Mouse (Mus musculus) kidney, adult 18-20 months (tissue): ENCODE measurements around the gene Mgat5.

ENCODE experiments used
- DNase-seq: peaks from one replicate; pipeline ENCODE4 v3.0.0; 2021

Gene Mgat5

GRCm38 (mm10) chr1:127396569-127397349 lies 191.9 kb downstream of the Mgat5 start:
- DNase-seq = peak; percentile 18

- peak; percentile 79 for DNase-seq
These were observed 192.6 kb downstream of the Mgat5 start for GRCm38 (mm10) chr1:127397396-127397795.

- DNase-seq = peak; percentile 51
These were observed 193.4 kb downstream of the Mgat5 start for GRCm38 (mm10) chr1:127398186-127398585.

DNA sequence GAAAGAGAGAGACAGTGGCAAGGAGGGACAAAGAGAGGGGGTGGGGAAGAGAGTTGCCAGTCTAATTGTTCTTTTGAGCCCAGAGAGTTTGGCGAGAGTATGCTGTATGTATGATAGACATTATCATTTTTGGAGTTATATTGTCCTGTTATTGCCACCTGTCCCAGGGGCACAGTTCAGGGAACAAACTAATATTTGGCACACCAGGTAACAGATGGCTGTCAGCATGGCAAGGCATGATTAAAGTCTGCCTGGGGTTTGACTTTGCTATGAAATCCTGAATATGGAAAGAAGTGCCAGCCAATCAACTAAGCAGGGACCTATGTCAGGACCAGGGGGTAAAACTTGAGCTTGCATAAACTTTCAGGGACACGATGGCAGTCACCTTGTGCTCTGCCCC lies 195.4 kb downstream of the Mgat5 start:
- DNase-seq = no peak

GRCm38 (mm10) chr1:127400666-127401065 lies 195.9 kb downstream of the Mgat5 start:
- DNase-seq = no peak

DNA sequence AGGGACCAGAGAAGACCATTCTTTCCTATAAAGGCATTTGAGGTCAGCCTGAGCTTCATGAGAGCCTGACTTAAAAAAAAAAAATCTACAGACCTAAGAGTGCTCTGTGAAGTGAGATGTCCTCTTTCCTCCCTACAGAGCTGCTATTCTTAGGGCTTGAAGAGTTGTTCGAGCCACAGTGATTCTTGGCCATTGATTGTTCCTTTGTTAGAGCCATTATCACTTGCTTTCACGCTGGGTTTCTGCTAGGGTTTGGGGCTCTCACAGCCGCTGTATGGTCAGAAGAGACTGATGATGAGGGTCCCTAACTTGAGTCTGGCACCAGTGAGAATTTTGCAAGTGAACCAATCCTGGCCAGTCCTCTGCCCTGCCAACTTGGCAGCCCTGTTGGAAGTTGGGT lies 199.8 kb downstream of the Mgat5 start:
- DNase-seq = no peak

DNA sequence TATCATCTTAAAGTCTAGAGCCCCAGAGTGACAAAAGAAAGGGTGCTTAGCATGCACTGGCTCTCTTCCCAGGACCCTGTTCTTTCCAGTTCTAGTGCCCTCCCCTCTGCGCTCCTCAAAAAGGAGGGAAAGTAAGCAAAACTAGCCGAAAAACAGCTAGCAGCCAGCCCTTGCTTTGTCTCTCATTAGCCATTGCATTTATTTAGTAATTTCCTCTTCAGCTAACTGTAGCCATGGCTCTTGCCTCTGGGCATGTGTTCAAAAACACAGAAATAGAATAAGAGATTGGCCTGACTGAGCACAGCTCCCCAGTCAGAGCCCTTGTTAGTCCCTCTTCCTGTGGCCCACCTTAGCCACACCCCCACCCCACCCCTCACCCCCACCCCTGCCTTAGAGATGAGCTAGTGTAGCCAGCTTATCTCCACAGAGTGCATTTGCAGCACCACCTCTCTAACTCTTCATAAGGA lies 204.2 kb downstream of the Mgat5 start:
- DNase-seq = no peak

GRCm38 (mm10) chr1:127409512-127409911 lies 204.7 kb downstream of the Mgat5 start:
- peak; percentile 41 for DNase-seq

DNA sequence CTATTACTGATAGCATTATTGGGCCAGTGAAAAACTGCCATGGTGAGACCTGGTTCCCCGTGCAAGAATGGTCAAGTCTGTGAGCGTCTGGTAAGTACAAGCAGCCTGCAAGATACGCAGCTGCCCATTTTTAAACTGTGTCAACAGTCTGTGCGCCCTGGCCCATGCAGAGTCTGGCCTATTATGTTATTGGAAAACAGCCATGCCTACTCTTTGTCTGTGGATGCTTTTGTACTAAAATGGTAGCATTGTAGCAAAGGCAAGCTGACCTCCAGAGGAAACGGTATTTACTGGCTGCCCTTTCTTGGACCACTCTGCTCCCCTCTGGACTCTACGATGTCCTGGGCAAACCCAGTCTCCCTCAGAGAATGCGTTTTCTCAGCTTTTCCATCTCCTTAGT lies 209.7 kb downstream of the Mgat5 start:
- no peak for DNase-seq

DNA sequence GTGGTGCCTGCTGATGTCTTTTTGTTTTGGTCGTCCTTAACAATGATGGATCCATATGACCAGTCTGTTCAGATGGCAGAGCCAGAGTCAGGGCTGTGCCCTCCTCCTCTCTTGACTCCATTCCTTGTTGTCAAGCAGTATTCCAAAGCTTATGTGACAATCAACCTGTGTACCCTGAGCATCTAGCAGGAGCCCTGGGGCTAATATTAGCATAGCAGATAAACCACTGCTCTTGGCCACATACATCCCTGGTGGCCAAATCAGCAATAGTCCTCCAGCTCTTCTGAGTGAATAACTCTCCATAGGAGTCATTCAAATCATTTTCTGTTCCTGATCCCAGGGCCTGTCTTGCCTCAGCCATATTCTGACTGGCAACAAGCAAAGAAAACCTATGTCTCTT lies 211.1 kb downstream of the Mgat5 start:
- no peak for DNase-seq

GRCm38 (mm10) chr1:127416971-127417370 lies 212.2 kb downstream of the Mgat5 start:
- no peak for DNase-seq

GRCm38 (mm10) chr1:127418916-127419575 lies 214.2 kb downstream of the Mgat5 start:
- DNase-seq = peak; percentile 66

GRCm38 (mm10) chr1:127419581-127419980 lies 214.8 kb downstream of the Mgat5 start:
- no peak for DNase-seq

DNA sequence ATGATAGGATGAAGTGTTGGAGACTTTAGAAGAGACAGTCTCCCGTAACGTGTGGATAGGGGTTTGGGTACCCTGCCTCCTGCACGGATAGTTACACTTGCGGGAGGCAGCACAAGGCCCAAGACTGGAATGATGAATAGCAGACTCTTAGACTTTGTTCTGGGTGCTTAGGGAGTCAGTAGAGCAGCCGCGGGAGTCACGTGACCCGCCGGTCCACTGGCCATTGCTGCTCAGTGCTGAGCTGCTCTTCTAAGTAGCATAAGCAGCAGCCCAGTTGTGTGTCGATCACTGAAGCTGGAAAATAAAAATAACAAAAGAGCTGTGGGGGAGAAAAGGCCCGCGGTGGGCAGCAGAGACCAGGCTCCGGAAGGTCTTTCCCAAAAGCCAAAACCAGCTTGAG lies 215.6 kb downstream of the Mgat5 start:
- DNase-seq = peak; percentile 49

- no peak for DNase-seq
These were observed 216.0 kb downstream of the Mgat5 start for GRCm38 (mm10) chr1:127420795-127421194.

DNA sequence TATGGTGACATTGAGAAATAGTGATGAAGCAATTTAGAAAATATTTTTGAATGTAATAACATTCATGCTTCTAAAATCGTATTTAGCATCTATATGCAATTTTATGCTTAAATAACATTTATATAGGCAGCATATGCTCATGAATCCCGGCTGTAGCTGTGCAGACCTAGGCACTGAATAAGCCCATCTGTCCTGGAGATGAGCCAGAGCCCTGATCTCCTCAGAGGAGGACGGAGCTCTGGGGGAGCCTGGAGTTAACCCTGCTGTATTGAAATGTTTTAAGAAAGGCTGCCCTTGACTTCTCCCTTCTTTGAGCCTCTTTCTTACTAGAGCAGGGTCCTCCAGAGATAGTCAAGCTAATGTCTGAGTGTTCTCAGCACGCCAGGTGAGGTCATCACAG lies 217.8 kb downstream of the Mgat5 start:
- no peak for DNase-seq

GRCm38 (mm10) chr1:127425021-127425532 lies 220.3 kb downstream of the Mgat5 start:
- no peak for DNase-seq

- DNase-seq = no peak
These were observed 225.5 kb downstream of the Mgat5 start for GRCm38 (mm10) chr1:127430290-127430689.

DNA sequence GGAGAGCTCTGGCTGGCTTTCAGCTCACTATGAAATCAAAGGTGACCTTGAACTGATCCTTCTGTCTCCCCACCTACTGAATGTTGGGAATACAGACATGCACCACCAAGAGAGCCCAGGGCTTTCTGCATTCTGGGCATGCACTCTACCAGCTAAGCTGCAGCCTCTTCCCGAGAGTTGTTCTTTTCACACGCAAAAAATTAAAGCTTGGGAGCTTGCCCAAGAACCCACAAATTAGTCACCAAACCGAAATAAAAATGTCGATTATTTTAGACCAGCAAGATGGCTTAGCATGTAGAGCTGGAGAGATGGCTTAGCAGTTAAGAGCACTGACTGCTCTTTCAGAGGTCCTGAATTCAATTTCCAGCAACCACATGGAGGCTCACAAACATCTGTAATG lies 230.0 kb downstream of the Mgat5 start:
- DNase-seq = no peak

GRCm38 (mm10) chr1:127437091-127437490 lies 232.3 kb downstream of the Mgat5 start:
- DNase-seq = no peak

GRCm38 (mm10) chr1:127439452-127439891 lies 234.7 kb downstream of the Mgat5 start:
- DNase-seq = no peak

- DNase-seq = no peak
These were observed 236.2 kb downstream of the Mgat5 start for GRCm38 (mm10) chr1:127441007-127441406.

DNA sequence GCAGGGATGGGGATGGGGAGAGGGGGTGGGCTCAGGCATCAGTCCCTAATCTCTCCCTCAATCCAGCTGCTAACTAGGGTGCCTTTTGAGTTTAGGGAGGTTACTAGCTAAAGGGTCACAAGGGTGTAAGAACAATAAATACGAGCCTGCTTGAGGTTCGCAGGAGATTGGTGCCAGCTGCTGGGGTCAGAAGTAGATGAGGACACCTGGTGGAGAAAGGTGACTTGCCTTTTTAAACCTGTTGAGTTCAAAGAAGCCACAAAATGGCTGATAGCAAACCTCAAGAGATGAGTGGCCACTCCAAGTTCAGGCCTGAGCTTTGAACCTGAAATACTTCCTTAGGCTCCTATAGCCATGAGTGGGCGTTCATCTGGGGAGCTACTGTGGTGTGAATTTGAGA lies 236.9 kb downstream of the Mgat5 start:
- no peak for DNase-seq
